Mouse (Mus musculus) lung, adult 2 months (tissue): Measurements from ENCODE around the gene Cdk14.

Source experiments
- CTCF ChIP-seq: fragments of 200-500 bp; IDR thresholded peaks from 2 replicates; pipeline ENCODE4 v1.5.1; 2011; ENCODE audit warnings: mild to moderate bottlenecking, low read length, control low read depth; ENCODE audit not compliant: insufficient read depth
- POLR2A ChIP-seq: fragments of 200-500 bp; IDR thresholded peaks from 2 replicates; pipeline ENCODE4 v1.6.1; 2011; ENCODE audit warnings: low read depth, mild to moderate bottlenecking, control low read depth, low read length, borderline replicate concordance; ENCODE audit errors: extremely low read depth

DNA sequence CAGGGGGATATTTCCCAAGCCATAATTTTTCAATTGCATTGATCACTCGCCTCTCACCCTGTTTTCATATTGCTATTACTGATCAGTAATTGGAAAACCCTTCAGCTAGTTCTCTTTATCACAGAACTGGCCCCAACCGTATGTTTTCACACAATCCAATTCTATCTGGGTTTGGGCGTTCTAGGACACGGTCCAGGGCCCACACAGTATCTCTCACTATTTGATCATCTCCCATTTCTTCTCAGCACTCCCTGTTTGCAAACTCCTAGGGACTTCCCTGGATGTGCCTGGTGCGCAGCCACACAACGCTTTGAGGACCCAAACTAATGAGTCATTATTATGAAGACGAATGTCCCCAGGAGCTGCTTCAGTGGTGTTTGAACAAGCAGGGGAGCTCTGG lies 502.4 kb downstream of the Cdk14 start:
- TF ChIP-seq CTCF (no peak), POLR2A (no peak)
